Mouse (Mus musculus) stomach, postnatal 0 days (tissue): Measurements from ENCODE around the gene Klf7. TPM values are rescaled to one million over a fixed set of nuclear protein-coding genes. Genes with fewer than 3 reads are reported as not detected.

ENCODE experiments used
- ATAC-seq: fragments of 200-750 bp; cut with Nextera tagmentation; 2 replicates; pipeline ENCODE4 v1.8.0; 2017; ENCODE audit not compliant: low FRiP score, low TSS enrichment
- DNase-seq: peaks from one replicate; pipeline ENCODE4 v3.0.0-alpha.2; 2016; ENCODE audit warnings: low spot score
- H3K27ac ChIP-seq: fragments of 300-500 bp; sonication (generic); replicated peaks from 2 replicates; pipeline ENCODE4 v1.5.1; 2014; ENCODE audit warnings: mild to moderate bottlenecking, control low read depth
- H3K27me3 ChIP-seq: fragments of 300-500 bp; sonication (generic); 2 replicates; pipeline ENCODE4 v1.6.1; 2014; ENCODE audit warnings: low read length; ENCODE audit not compliant: control insufficient read depth, insufficient read depth
- H3K36me3 ChIP-seq: fragments of 300-500 bp; sonication (generic); 2 replicates; pipeline ENCODE4 v1.6.1; 2014; ENCODE audit warnings: low read length, mixed read lengths; ENCODE audit not compliant: control insufficient read depth, insufficient read depth
- H3K4me1 ChIP-seq: fragments of 300-500 bp; sonication (generic); replicated peaks from 2 replicates; pipeline ENCODE4 v1.6.1; 2014; ENCODE audit warnings: antibody characterized with exemption; ENCODE audit not compliant: control insufficient read depth, insufficient read depth
- H3K4me2 ChIP-seq: fragments of 300-500 bp; sonication (generic); replicated peaks from 2 replicates; pipeline ENCODE4 v1.6.1; 2014; ENCODE audit warnings: low read depth, mild to moderate bottlenecking, control low read depth, moderate library complexity
- H3K4me3 ChIP-seq: fragments of 300-500 bp; sonication (generic); 2 replicates; pipeline ENCODE4 v1.5.1; 2014; ENCODE audit warnings: low read depth, low read length, control low read depth
- H3K9ac ChIP-seq: fragments of 300-500 bp; sonication (generic); 2 replicates; pipeline ENCODE4 v1.6.1; 2014; ENCODE audit warnings: mild to moderate bottlenecking, low read length, control low read depth, mixed read lengths
- H3K9me3 ChIP-seq: fragments of 300-500 bp; sonication (generic); 2 replicates; pipeline ENCODE4 v1.6.1; 2016; ENCODE audit warnings: low read length; ENCODE audit not compliant: control insufficient read depth
- CTCF ChIP-seq: IDR thresholded peaks from 2 replicates; pipeline ENCODE4 v1.5.1; 2016; ENCODE audit warnings: antibody characterized with exemption, low read depth, mild to moderate bottlenecking, moderate library complexity
- EP300 ChIP-seq: optimal IDR thresholded peaks from 2 replicates; pipeline ENCODE3; 2016; ENCODE audit warnings: antibody characterized with exemption
- WGBS: fragments of 180-500 bp; shearing (Covaris S2); extraction: QIAGEN DNeasy Blood & Tissue Kit; methylation state at CpG from one replicate; pipeline ENCODE4 v1.1.7; 2014; 5-methylcytosine and 5-hydroxymethylcytosine counted together
- polyA plus RNA-seq: library from polyadenylated mRNA; unstranded; fragments of >200 nt; fragmentation: Nextera tagmentation; extraction: Ambion mirVana; gene quantifications from 2 replicates; pipeline ENCODE4 v1.2.1, GENCODE M21; 2015

Gene Klf7
- polyA plus RNA-seq, 1 experiment from 2014 or later = 15.4 TPM

- Histone ChIP-seq H3K4me1 (no peaks in the 10 kb centered on the region), H3K4me2 (no peak overlapping the region), H3K36me3 (peaks cover 10% of the 10 kb centered on the region; the same call in 1 of the 2 replicates), H3K4me3 (no peak overlapping the region), H3K9me3 (no peaks in the 10 kb centered on the region), H3K27me3 (no peaks in the 10 kb centered on the region), H3K27ac (peak overlapping the region; percentile 14; the same call in 1 of the 2 replicates), H3K9ac (no peak overlapping the region)
- no peak for TF ChIP-seq EP300
- TF ChIP-seq CTCF = no peak
- WGBS = 34% methylated on average over 7 of the region's 7 CpGs
- DNase-seq = no peak
- ATAC-seq = no peak
These were observed 86.3 kb downstream of the Klf7 start for GRCm38 (mm10) chr1:64035804-64036203.

- H3K36me3 ChIP-seq = peaks cover 10% of the 10 kb centered on the region; the same call in 1 of the 2 replicates
- H3K9me3 ChIP-seq = no peaks in the 10 kb centered on the region
- 77% methylated on average over 15 of the region's 15 CpGs for WGBS
- no peak overlapping the region for H3K4me3 ChIP-seq
- no peak overlapping the region for H3K27ac ChIP-seq
- no peaks in the 10 kb centered on the region for H3K27me3 ChIP-seq
- ATAC-seq (no peak), DNase-seq (no peak)
- H3K9ac ChIP-seq = no peak overlapping the region
- no peaks in the 10 kb centered on the region for H3K4me1 ChIP-seq
- H3K4me2 ChIP-seq = no peak overlapping the region
- TF ChIP-seq CTCF (no peak), EP300 (no peak)
These were observed 86.8 kb downstream of the Klf7 start for GRCm38 (mm10) chr1:64035087-64035791.

GRCm38 (mm10) chr1:64032502-64033231, 89.4 kb downstream of the Klf7 start:
- peaks cover 7% of the 10 kb centered on the region; the same call in 1 of the 2 replicates for H3K36me3 ChIP-seq
- DNase-seq (no peak), ATAC-seq (no peak)
- no peaks in the 10 kb centered on the region for H3K27me3 ChIP-seq
- no peak overlapping the region for H3K9ac ChIP-seq
- H3K9me3 ChIP-seq = no peaks in the 10 kb centered on the region
- no peak overlapping the region for H3K4me3 ChIP-seq
- TF ChIP-seq EP300 (no peak), CTCF (no peak)
- WGBS = 91% methylated on average over 9 of the region's 9 CpGs
- H3K4me2 ChIP-seq = no peak overlapping the region
- H3K4me1 ChIP-seq = no peaks in the 10 kb centered on the region
- no peak overlapping the region for H3K27ac ChIP-seq

- ATAC-seq (no peak), DNase-seq (no peak)
- Histone ChIP-seq H3K36me3 (no peaks in the 10 kb centered on the region), H3K9ac (no peak overlapping the region), H3K27ac (no peak overlapping the region), H3K9me3 (no peaks in the 10 kb centered on the region), H3K4me1 (no peaks in the 10 kb centered on the region; the same call in 1 of the 2 replicates), H3K27me3 (no peaks in the 10 kb centered on the region), H3K4me2 (no peak overlapping the region), H3K4me3 (no peak overlapping the region)
- 63% methylated on average over 3 of the region's 3 CpGs for WGBS
- TF ChIP-seq CTCF = no peak
- TF ChIP-seq EP300 = no peak
These were observed 100.1 kb downstream of the Klf7 start for GRCm38 (mm10) chr1:64021986-64022385.

- no peaks in the 10 kb centered on the region for H3K36me3 ChIP-seq
- H3K4me3 ChIP-seq = no peak overlapping the region
- H3K4me2 ChIP-seq = peak overlapping the region; percentile 37
- H3K9me3 ChIP-seq = no peaks in the 10 kb centered on the region
- no peaks in the 10 kb centered on the region; the same call in 1 of the 2 replicates for H3K4me1 ChIP-seq
- peak; percentile 36 for DNase-seq
- peak overlapping the region; percentile 13; the same call in 1 of the 2 replicates for H3K27ac ChIP-seq
- TF ChIP-seq EP300 (no peak), CTCF (peak; percentile 50)
- ATAC-seq = peak; percentile 62; the same call in 1 of the 2 replicates
- 28% methylated on average over 19 of the region's 19 CpGs for WGBS
- H3K9ac ChIP-seq = no peak overlapping the region
- H3K27me3 ChIP-seq = no peaks in the 10 kb centered on the region
These were observed 101.1 kb downstream of the Klf7 start for GRCm38 (mm10) chr1:64020672-64021635.
